Mouse (Mus musculus) bone marrow, adult 2 months (tissue): ENCODE results near the gene Mgat5b. TPM values are rescaled to one million over a fixed set of nuclear protein-coding genes. Genes with fewer than 3 reads are reported as not detected.
"Not testable (repeated sequence)": the region's sequence is repeated elsewhere in the genome, so short reads cannot be mapped to it uniquely, and the experiment has no call there.

Experiments used
- H3K27ac ChIP-seq: fragments of 200-500 bp; 2 replicates; pipeline ENCODE4 v1.5.1; 2012; ENCODE audit warnings: low read depth, mild to moderate bottlenecking, control low read depth, inconsistent platforms, low read length; ENCODE audit not compliant: control insufficient read depth, poor library complexity, insufficient read depth
- H3K4me1 ChIP-seq: fragments of 200-500 bp; 2 replicates; pipeline ENCODE4 v1.6.1; 2011; ENCODE audit warnings: low read length; ENCODE audit not compliant: control insufficient read depth, insufficient read depth
- H3K4me3 ChIP-seq: fragments of 200-500 bp; replicated peaks from 2 replicates; pipeline ENCODE3; 2011; ENCODE audit warnings: mild to moderate bottlenecking, low read depth, low read length, control low read depth; ENCODE audit not compliant: control insufficient read depth
- CTCF ChIP-seq: fragments of 200-500 bp; IDR thresholded peaks from 2 replicates; pipeline ENCODE4 v1.5.1; 2011; ENCODE audit warnings: low read length, control low read depth; ENCODE audit not compliant: control insufficient read depth, insufficient read depth
- POLR2A ChIP-seq: fragments of 200-500 bp; IDR thresholded peaks from 2 replicates; pipeline ENCODE4 v1.6.1; 2011; ENCODE audit warnings: low read depth, mild to moderate bottlenecking, control low read depth, low read length, borderline replicate concordance; ENCODE audit not compliant: control insufficient read depth
- WGBS: fragments of 180-500 bp; shearing (Covaris S2); methylation state at CpG from one replicate; pipeline ENCODE4 v1.1.7; 2018; 5-methylcytosine and 5-hydroxymethylcytosine counted together
- polyA plus RNA-seq: library from polyadenylated mRNA; stranded (reverse); fragments of >200 nt; gene quantifications from 2 replicates; pipeline ENCODE4 v1.2.4, GENCODE M21; 2011; ENCODE audit warnings: low replicate concordance; ENCODE audit not compliant: missing spikeins, insufficient read depth, insufficient read length

Gene Mgat5b
- polyA plus RNA-seq, 1 experiment = not detected

DNA sequence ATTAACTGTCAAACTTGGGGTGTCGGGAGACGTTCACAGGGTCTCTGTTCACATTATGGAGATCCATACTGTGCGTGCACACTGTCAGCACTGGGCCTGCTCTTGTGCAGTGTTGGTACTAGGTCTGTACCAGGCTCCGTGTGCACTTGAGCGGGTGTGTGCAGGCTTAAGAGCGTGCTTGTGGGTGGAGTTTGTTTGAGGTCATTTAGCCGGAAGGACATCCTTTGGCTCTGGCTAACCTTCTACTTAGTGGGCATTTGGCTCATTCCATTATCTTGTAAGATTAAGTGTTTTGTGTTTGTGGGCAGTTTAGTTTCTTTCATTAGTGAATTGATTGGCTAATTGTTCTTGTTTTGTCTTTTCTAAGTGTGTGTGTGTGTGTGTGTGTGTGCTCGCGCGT lies 36.2 kb upstream of the Mgat5b start:
- 91% methylated on average over 10 of the region's 10 CpGs for WGBS
- no peak for TF ChIP-seq CTCF
- no peak for TF ChIP-seq POLR2A
- H3K4me3 ChIP-seq = no peak overlapping the region
- no peaks in the 10 kb centered on the region; the same call in 1 of the 2 replicates for H3K4me1 ChIP-seq
- H3K27ac ChIP-seq = no peak overlapping the region

DNA sequence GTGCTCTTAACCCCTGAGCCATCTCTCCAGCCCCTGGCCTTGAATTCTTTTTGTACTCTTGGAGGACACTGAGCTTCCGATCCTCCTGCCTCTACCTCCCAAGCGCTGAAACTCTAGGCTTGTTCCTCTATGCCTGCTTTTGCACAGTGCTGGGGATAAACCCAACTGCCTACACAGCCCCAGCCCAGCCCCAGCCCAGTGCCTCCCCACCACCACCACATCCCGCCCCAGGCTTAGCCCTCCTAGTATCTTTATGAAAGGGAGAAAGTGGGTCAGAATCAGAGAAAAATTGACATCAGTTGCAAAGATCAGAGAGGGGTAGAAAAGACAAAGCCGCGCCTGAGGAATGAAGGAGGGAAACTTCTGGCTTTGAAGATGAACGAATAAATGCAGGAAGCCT lies 34.6 kb upstream of the Mgat5b start:
- no peak overlapping the region for H3K27ac ChIP-seq
- H3K4me1 ChIP-seq = no peaks in the 10 kb centered on the region; the same call in 1 of the 2 replicates
- no peak for TF ChIP-seq CTCF
- TF ChIP-seq POLR2A = no peak
- WGBS = 82% methylated on average over 6 of the region's 6 CpGs
- H3K4me3 ChIP-seq = no peak overlapping the region

DNA sequence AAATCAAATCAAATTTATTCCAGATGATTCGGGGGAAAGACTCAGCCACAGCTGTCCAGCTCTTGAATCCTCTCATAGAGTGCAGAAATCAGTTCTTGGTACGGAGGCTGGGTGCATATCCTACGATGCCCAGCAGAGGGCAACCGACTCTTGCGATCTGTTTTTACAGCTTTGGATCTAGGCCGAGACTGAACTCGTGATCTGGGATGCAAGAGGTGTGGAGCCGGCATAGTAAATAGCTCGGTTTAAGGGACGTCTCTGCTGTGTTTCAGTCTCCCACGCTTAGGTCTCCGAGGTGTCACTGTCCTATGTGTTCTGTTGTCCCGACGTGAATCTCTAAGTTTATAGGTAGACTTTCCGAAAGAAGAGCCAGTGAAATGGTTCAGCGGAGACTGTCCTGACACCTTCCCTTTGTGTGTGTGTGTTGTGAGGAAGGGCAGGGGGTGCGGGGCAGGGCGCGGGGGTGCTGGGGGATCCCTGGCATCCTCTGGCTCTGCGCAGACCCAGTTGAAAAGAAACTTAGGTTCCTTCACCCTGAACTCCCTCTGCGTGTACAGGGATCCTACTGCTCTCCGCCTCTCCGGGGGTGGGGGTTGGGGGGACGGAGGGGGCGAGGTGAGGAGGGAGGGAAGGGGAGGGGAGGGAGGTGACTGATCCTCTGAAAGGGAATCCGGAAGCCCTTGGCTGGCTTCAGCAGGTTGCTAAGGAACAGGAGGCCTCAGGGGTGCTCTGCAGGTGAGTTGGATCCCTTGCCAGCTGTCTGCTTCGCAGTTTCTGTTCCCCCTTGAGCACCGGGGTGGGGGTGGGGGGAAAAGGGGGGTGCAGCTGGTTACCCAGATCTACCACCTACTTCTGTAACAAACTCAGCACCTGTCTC lies 33.1 kb upstream of the Mgat5b start:
- Histone ChIP-seq H3K4me3 (no peak overlapping the region), H3K4me1 (no peaks in the 10 kb centered on the region; the same call in 1 of the 2 replicates), H3K27ac (no peak overlapping the region)
- WGBS = 5% methylated on average over 28 of the region's 28 CpGs
- TF ChIP-seq POLR2A (no peak), CTCF (peak; percentile 82)

DNA sequence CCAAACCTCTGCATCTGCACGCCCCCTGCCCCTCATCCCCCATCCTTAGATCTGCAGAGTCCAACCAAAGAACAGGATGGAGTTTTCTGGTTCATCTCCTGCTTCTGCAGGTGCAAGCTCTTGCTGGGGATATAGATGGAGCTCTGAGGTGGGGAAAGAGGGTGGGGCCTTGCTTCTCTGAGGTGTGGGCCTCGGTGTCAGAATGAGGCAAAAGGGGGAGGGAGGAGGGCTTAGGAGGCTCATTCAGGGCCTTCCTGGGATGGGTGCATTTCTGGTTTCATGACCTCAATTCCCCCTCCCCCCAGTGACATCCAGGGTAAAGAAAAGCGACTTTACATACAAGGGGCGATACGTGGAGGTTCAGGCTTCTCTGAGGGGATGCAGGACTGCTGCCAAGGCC lies 31.5 kb upstream of the Mgat5b start:
- H3K4me3 ChIP-seq = no peak overlapping the region
- TF ChIP-seq CTCF (no peak), POLR2A (no peak)
- H3K27ac ChIP-seq = no peak overlapping the region
- WGBS = 81% methylated on average over 5 of the region's 5 CpGs
- no peaks in the 10 kb centered on the region; the same call in 1 of the 2 replicates for H3K4me1 ChIP-seq

DNA sequence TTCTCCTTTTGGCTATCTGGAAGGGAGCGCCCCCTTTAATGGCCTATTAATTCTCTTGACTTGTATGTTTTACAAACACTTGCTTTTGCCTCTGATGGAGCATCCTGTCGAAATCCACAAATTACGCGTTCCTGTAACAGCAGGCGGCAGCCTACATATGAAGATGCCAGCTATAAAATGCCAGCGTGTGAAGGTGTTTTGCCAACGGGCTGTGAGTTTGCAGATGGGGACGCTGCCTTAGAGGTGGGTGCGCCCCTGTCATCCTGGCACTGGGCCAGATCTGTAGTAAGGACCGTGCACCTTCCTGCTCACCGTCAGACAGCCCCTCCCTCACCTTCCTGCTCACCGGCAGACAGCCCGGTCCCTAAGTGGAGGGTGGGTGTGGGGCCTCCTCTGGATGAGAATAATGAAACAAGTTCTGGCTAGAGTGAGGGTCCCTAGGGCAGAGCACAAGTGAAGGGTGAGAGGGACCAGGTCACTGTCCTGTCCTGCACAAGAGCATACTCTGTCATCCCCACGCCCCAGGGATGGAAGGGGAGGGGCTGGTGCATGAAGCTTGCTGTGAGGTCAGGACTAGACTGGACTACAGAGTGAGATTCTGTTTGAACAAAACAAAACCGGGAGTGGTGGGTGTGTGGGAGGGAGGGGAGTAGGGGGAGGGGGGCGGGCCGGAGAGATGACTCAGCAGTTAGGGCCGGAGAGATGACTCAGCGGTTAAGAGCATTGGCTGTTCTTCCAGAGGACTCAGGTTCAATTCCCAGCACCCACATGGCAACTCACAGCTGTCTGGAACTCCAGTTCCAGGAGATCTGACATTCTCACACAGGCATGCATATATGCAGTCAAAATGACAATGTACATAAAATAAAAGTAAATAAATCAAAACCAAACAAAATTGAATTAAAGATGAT lies 24.9 kb upstream of the Mgat5b start:
- Histone ChIP-seq H3K4me3 (no peak overlapping the region), H3K4me1 (no peaks in the 10 kb centered on the region), H3K27ac (no peak overlapping the region)
- no peak for TF ChIP-seq POLR2A
- TF ChIP-seq CTCF = no peak
- WGBS = 50% methylated on average over 19 of the region's 19 CpGs

DNA sequence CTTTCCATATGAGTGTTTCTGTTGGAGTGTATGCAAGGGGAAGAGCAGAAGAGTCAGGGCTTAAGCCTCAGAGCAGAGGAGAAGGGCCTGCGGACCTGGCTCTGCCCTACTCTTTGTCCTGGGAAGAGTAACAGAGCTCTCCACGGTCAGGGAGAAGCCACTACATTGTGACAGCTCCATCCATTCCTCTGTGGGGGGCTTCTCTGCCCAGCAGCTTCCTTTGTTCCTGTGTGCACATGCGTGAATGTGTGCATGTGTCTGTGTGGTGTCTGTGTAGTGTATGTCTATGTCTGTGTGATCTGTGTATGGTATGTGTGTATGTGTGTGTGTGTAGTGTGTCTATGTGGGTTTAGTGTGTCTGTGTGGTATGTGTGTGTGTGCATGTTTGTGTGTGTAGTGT lies 23.3 kb upstream of the Mgat5b start:
- WGBS = 67% methylated on average over 3 of the region's 3 CpGs
- Histone ChIP-seq H3K4me3 (no peak overlapping the region), H3K4me1 (no peaks in the 10 kb centered on the region), H3K27ac (no peak overlapping the region)
- no peak for TF ChIP-seq POLR2A
- no peak for TF ChIP-seq CTCF

DNA sequence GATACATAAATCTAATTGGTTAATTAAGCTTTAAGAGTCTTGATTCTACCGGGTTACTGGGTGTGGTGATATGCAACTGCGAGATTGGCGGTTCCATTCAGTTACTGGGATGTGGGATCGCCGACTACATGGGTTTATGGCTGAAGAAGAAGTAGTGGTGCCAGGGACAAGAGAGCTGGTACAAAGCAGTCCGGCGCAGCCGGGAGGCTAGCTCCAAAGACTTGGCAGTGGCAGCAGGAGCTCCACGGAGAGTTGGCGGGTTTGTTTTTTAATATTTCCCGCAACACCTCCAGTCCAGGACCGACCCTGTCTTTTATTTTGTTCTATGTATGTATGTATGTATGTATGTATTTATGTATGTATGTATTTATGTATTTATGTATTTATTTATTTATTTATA lies 19.4 kb upstream of the Mgat5b start:
- whole genome bisulfite sequencing = 89% methylated on average over 12 of the region's 12 CpGs
- TF ChIP-seq POLR2A = no peak
- TF ChIP-seq CTCF = no peak
- Histone ChIP-seq H3K4me3 (no peak overlapping the region), H3K27ac (no peak overlapping the region), H3K4me1 (no peaks in the 10 kb centered on the region)

DNA sequence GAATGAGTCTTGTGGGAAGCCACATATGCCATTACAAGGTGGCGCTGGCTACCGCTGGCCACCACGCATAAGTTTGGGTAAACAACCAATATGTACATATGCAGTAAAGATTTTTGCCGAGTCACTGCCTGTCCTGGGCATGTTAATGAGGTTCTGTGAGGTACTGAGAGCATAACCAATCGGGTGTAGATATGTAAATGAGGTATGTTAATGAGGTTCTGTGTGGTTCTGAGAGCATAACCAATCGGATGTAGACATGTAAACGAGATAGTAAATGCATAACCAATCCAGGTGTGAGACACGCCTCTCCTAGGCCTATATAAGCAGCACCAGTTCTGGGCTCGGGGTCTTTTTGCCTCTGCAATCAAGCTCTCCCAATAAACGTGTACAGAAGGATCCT lies 16.1 kb upstream of the Mgat5b start:
- 79% methylated on average over 10 of the region's 10 CpGs for WGBS

More for the DNA sequence above, 16.1 kb upstream of the Mgat5b start:
- H3K4me1 ChIP-seq, H3K27ac ChIP-seq, H3K4me3 ChIP-seq: not testable (repeated sequence)
